Mouse (Mus musculus): Measurements from ENCODE around the gene F12. TPM values are rescaled to one million over a fixed set of nuclear protein-coding genes. Genes with fewer than 3 reads are reported as not detected.

Gene F12
- polyA plus RNA-seq, 1 experiment from 2014 or later: 0.05 TPM

- H3K27ac ChIP-seq: no peak overlapping the region
- ATAC-seq (replicated peaks; ENCODE audit: low FRiP score, low read depth) (no peak), DNase-seq (ENCODE audit: low spot score) (no peak)
- no peaks in the 10 kb centered on the region for H3K36me3 ChIP-seq (ENCODE audit: insufficient read depth, low read length)
- no peaks in the 10 kb centered on the region for H3K4me1 ChIP-seq (replicated peaks; ENCODE audit: insufficient read depth, low read length)
- H3K9ac ChIP-seq (ENCODE audit: low read depth, low read length): no peak overlapping the region
- H3K4me3 ChIP-seq (replicated peaks; ENCODE audit: low read depth, low read length): no peak overlapping the region
- no peaks in the 10 kb centered on the region for H3K9me3 ChIP-seq (replicated peaks; ENCODE audit: low read length)
- WGBS: 74% methylated on average over 8 of the region's 8 CpGs
- H3K27me3 ChIP-seq (ENCODE audit: insufficient read depth, low read length): no peaks in the 10 kb centered on the region
- H3K4me2 ChIP-seq (ENCODE audit: low read length): no peak overlapping the region
- no peak for TF ChIP-seq CTCF (IDR thresholded peaks at IDR 0.05; ENCODE audit: low read depth)
These were observed 55.4 kb downstream of the F12 start for GRCm38 (mm10) chr13:55371007-55371681.

DNA sequence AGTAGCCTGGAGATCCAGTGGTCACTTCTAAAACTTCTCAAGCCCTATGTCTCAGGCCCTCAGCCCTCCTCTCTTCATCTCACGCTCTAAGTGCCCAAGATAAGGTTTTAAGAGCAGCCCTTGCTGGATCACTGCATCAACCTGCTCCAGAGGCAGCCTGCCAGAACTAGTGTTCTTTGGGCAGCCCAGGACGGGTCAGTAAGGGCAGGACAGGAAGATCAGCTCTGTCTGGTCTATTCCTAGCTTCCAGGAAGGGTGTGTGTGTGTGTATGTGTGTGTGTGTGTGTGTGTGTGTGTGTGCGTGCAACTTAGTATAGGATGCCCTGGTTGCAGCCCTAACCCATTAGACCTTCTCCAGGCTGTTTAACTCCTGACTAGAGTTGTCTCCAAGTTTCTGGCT lies 56.4 kb downstream of the F12 start:
- no peak for ATAC-seq (replicated peaks; ENCODE audit: low FRiP score, low read depth)
- no peak for TF ChIP-seq CTCF (IDR thresholded peaks at IDR 0.05; ENCODE audit: low read depth)
- peak overlapping the region; percentile 32; the same call in 1 of the 2 replicates for H3K4me2 ChIP-seq (ENCODE audit: low read length)

DNA sequence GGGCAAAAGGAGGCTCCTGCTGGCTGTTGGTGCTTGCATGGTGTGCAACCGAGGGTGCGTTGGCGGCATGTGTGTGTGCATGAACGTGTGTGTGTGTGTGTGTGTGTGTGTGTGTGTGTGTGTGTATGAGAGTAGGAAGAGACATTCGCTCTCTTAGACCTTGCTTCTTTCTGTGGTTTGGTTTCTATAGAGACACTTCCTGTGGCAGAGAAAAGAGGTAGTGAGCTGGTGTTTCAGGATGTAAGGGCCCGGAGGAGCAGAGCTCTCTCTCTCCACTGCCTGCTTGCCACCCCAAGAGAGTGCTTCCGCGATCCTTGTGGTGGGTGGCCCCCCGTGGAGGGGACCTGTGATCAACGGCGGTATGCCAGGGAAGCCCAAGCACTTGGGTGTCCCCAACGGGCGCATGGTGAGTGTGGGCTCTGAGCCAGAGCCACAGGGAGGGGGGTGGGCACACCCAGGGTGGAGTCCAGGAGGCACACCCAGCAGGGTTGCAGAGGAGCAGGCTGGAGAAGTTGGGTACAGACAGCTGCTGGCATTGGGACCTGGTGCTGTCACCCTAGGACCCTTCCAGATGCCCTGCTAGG lies 57.0 kb downstream of the F12 start, which contains the start of gene Rgs14:
Rgs14 (plus strand) TSS at position 202 of the 584 bp plus-strand sequence.
- WGBS: 50% methylated on average over 13 of the region's 13 CpGs
- DNase-seq (ENCODE audit: low spot score) (peak; percentile 10), ATAC-seq (replicated peaks; ENCODE audit: low FRiP score, low read depth) (no peak)
- Histone ChIP-seq H3K9me3 (replicated peaks; ENCODE audit: low read length) (no peaks in the 10 kb centered on the region), H3K27me3 (ENCODE audit: insufficient read depth, low read length) (no peaks in the 10 kb centered on the region), H3K4me3 (replicated peaks; ENCODE audit: low read depth, low read length) (no peak within 1 kb of the TSS), H3K36me3 (ENCODE audit: insufficient read depth, low read length) (no peaks in the 10 kb centered on the region), H3K9ac (ENCODE audit: low read depth, low read length) (no peak within 1 kb of the TSS), H3K4me2 (ENCODE audit: low read length) (peak within 1 kb of the TSS; percentile 32; the same call in 1 of the 2 replicates), H3K4me1 (replicated peaks; ENCODE audit: insufficient read depth, low read length) (no peaks in the 10 kb centered on the region), H3K27ac (no peak within 1 kb of the TSS)
- no peak for TF ChIP-seq CTCF (IDR thresholded peaks at IDR 0.05; ENCODE audit: low read depth)

More for the DNA sequence above, 56.4 kb downstream of the F12 start:
- no peaks in the 10 kb centered on the region for H3K4me1 ChIP-seq (replicated peaks; ENCODE audit: insufficient read depth, low read length)
- DNase-seq (ENCODE audit: low spot score): no peak
- H3K27ac ChIP-seq: no peak overlapping the region
- no peak overlapping the region for H3K9ac ChIP-seq (ENCODE audit: low read depth, low read length)
- H3K9me3 ChIP-seq (replicated peaks; ENCODE audit: low read length): no peaks in the 10 kb centered on the region
- no peaks in the 10 kb centered on the region for H3K27me3 ChIP-seq (ENCODE audit: insufficient read depth, low read length)
- H3K4me3 ChIP-seq (replicated peaks; ENCODE audit: low read depth, low read length): no peak overlapping the region
- 55% methylated on average over 3 of the region's 3 CpGs for WGBS
- no peaks in the 10 kb centered on the region for H3K36me3 ChIP-seq (ENCODE audit: insufficient read depth, low read length)

DNA sequence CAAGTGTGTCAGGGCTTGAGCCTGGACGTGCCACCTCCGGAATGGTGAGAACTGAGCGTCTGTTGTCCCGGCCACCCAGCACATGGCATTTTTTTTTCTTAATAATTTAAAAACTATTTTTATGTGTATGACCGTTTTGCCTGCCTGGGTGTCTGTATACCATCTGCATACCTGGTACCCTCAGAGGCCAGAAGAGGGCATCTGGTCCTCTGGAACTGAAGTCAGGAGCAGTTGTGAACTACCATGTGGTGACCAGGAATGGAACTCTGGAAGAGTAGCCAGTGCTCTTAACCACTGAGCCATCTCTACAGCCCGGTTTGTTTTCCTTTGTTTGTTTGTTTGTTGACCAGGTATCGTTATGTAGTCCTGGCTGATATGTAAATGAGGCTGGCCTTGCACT lies 58.2 kb downstream of the F12 start:
- no peak for DNase-seq (ENCODE audit: low spot score)
- TF ChIP-seq CTCF (IDR thresholded peaks at IDR 0.05; ENCODE audit: low read depth): peak; percentile 32; the same call in 1 of the 2 replicates
- H3K9ac ChIP-seq (ENCODE audit: low read depth, low read length): no peak overlapping the region
- no peaks in the 10 kb centered on the region for H3K27me3 ChIP-seq (ENCODE audit: insufficient read depth, low read length)
- H3K4me2 ChIP-seq (ENCODE audit: low read length): no peak overlapping the region
- no peak for ATAC-seq (replicated peaks; ENCODE audit: low FRiP score, low read depth)
- H3K4me3 ChIP-seq (replicated peaks; ENCODE audit: low read depth, low read length): no peak overlapping the region
- H3K27ac ChIP-seq: no peak overlapping the region
- H3K4me1 ChIP-seq (replicated peaks; ENCODE audit: insufficient read depth, low read length): no peaks in the 10 kb centered on the region
- WGBS: 76% methylated on average over 7 of the region's 7 CpGs
- no peaks in the 10 kb centered on the region for H3K9me3 ChIP-seq (replicated peaks; ENCODE audit: low read length)
- no peaks in the 10 kb centered on the region for H3K36me3 ChIP-seq (ENCODE audit: insufficient read depth, low read length)

Small RNA genes within 50 kb of the gene (microRNA-seq; reads per million reads assigned to microRNA genes)
- gene Mir6943: 0.60 reads per million

Other genes starting within 250 kb of the F12 start
- 51.7 and 52.5 TPM in 2 replicates for gene Nsd1, start 217.0 kb downstream of the F12 start, polyA plus RNA-seq (2015; fragmentation: Nextera tagmentation; extraction: Ambion mirVana)
- 398 and 435 TPM in 2 replicates for gene Prelid1, start 106.3 kb downstream of the F12 start, polyA plus RNA-seq (2015; fragmentation: Nextera tagmentation; extraction: Ambion mirVana)
- 84.8 and 93.1 TPM in 2 replicates for gene Rab24, start 104.8 kb downstream of the F12 start, polyA plus RNA-seq (2015; fragmentation: Nextera tagmentation; extraction: Ambion mirVana)
- 14.9 and 15.1 TPM in 2 replicates for gene Mxd3, start 97.0 kb downstream of the F12 start, polyA plus RNA-seq (2015; fragmentation: Nextera tagmentation; extraction: Ambion mirVana)
- gene Lman2, start 64.0 kb downstream of the F12 start, polyA plus RNA-seq (2015; fragmentation: Nextera tagmentation; extraction: Ambion mirVana): 93.7 and 103 TPM in 2 replicates
- gene Rgs14, start 57.1 kb downstream of the F12 start, polyA plus RNA-seq (2015; fragmentation: Nextera tagmentation; extraction: Ambion mirVana): 1.6 and 1.7 TPM in 2 replicates
- gene Slc34a1, start 28.6 kb downstream of the F12 start, polyA plus RNA-seq (2015; fragmentation: Nextera tagmentation; extraction: Ambion mirVana): 344 and 465 TPM in 2 replicates
- gene Pfn3, start 11.6 kb downstream of the F12 start, polyA plus RNA-seq (2015; fragmentation: Nextera tagmentation; extraction: Ambion mirVana): not detected in 2 replicates
- gene Grk6, start 18.3 kb upstream of the F12 start, polyA plus RNA-seq (2015; fragmentation: Nextera tagmentation; extraction: Ambion mirVana): 29.5 and 29.8 TPM in 2 replicates
- 0.63 and 0.75 TPM in 2 replicates for gene Prr7, start 37.5 kb upstream of the F12 start, polyA plus RNA-seq (2015; fragmentation: Nextera tagmentation; extraction: Ambion mirVana)
- 104 and 125 TPM in 2 replicates for gene Dbn1, start 61.3 kb upstream of the F12 start, polyA plus RNA-seq (2015; fragmentation: Nextera tagmentation; extraction: Ambion mirVana)
- gene Pdlim7, start 86.9 kb upstream of the F12 start, polyA plus RNA-seq (2015; fragmentation: Nextera tagmentation; extraction: Ambion mirVana): 112 and 124 TPM in 2 replicates
- 1.7 and 1.8 TPM in 2 replicates for gene Dok3, start 102.5 kb upstream of the F12 start, polyA plus RNA-seq (2015; fragmentation: Nextera tagmentation; extraction: Ambion mirVana)
- gene Ddx41, start 109.9 kb upstream of the F12 start, polyA plus RNA-seq (2015; fragmentation: Nextera tagmentation; extraction: Ambion mirVana): 60.1 and 60.3 TPM in 2 replicates
- 23.9 and 24.9 TPM in 2 replicates for gene Fam193b, start 144.3 kb upstream of the F12 start, polyA plus RNA-seq (2015; fragmentation: Nextera tagmentation; extraction: Ambion mirVana)
- 136 and 160 TPM in 2 replicates for gene Tmed9, start 146.9 kb upstream of the F12 start, polyA plus RNA-seq (2015; fragmentation: Nextera tagmentation; extraction: Ambion mirVana)
- gene B4galt7, start 173.1 kb upstream of the F12 start, polyA plus RNA-seq (2015; fragmentation: Nextera tagmentation; extraction: Ambion mirVana): 20.1 and 22.8 TPM in 2 replicates
- 50.6 and 53.0 TPM in 2 replicates for gene Caml, start 196.2 kb upstream of the F12 start, polyA plus RNA-seq (2015; fragmentation: Nextera tagmentation; extraction: Ambion mirVana)
- 27.4 and 28.3 TPM in 2 replicates for gene Ddx46, start 208.2 kb upstream of the F12 start, polyA plus RNA-seq (2015; fragmentation: Nextera tagmentation; extraction: Ambion mirVana)